Mouse (Mus musculus) cortical plate, adult 2 months (tissue): Measurements from ENCODE around the gene Schip1. TPM values are rescaled to one million over a fixed set of nuclear protein-coding genes. Genes with fewer than 3 reads are reported as not detected.
A peak's percentile ranks its signal among the peaks of the same experiment; 100 is the strongest.

Experiments used
- H3K27ac ChIP-seq: fragments of 200-500 bp; 2 replicates; pipeline ENCODE4 v1.5.1; 2012; ENCODE audit warnings: low read length, control low read depth, inconsistent platforms; ENCODE audit not compliant: insufficient read depth
- H3K4me1 ChIP-seq: fragments of 200-500 bp; 2 replicates; pipeline ENCODE4 v1.6.1; 2011; ENCODE audit warnings: low read length; ENCODE audit not compliant: control insufficient read depth, insufficient read depth
- H3K4me3 ChIP-seq: fragments of 200-500 bp; 2 replicates; pipeline ENCODE4 v1.5.1; 2011; ENCODE audit warnings: mild to moderate bottlenecking, low read length, control low read depth; ENCODE audit not compliant: insufficient read depth
- CTCF ChIP-seq: fragments of 200-500 bp; IDR thresholded peaks from 2 replicates; pipeline ENCODE4 v1.5.1; 2011; ENCODE audit warnings: mild to moderate bottlenecking, control low read depth, low read length; ENCODE audit not compliant: insufficient read depth; ENCODE audit errors: extremely low read depth
- POLR2A ChIP-seq: fragments of 200-500 bp; IDR thresholded peaks from 2 replicates; pipeline ENCODE4 v1.6.1; 2011; ENCODE audit warnings: mild to moderate bottlenecking, low read length, control low read depth; ENCODE audit not compliant: insufficient read depth; ENCODE audit errors: extremely low read depth
- polyA plus RNA-seq: library from polyadenylated mRNA; depleted of rRNA; stranded (reverse); fragments of >200 nt; gene quantifications from 2 replicates; pipeline ENCODE4 v1.2.3, GENCODE M21; 2012

The Schip1 gene
- polyA plus RNA-seq, 1 experiment, result 207 TPM

GRCm38 (mm10) chr3:68504838-68505237 lies 440.2 kb downstream of the Schip1 start:
- Histone ChIP-seq H3K27ac (no peak overlapping the region), H3K4me3 (no peak overlapping the region), H3K4me1 (peaks cover 2% of the 10 kb centered on the region)
- TF ChIP-seq POLR2A (no peak), CTCF (no peak)

GRCm38 (mm10) chr3:68506769-68507318 lies 442.2 kb downstream of the Schip1 start:
- TF ChIP-seq CTCF, result no peak
- TF ChIP-seq POLR2A, result no peak
- Histone ChIP-seq H3K4me1 (peaks cover 2% of the 10 kb centered on the region), H3K27ac (no peak overlapping the region), H3K4me3 (no peak overlapping the region)

GRCm38 (mm10) chr3:68508629-68509028 lies 444.0 kb downstream of the Schip1 start:
- Histone ChIP-seq H3K27ac (no peak overlapping the region), H3K4me3 (no peak overlapping the region), H3K4me1 (peaks cover 3% of the 10 kb centered on the region)
- no peak for TF ChIP-seq POLR2A
- no peak for TF ChIP-seq CTCF

- Histone ChIP-seq H3K4me1 (peaks cover 3% of the 10 kb centered on the region), H3K4me3 (no peak overlapping the region), H3K27ac (no peak overlapping the region)
- no peak for TF ChIP-seq CTCF
- no peak for TF ChIP-seq POLR2A
Observed at GRCm38 (mm10) chr3:68510872-68511271, 446.3 kb downstream of the Schip1 start.

- H3K27ac ChIP-seq, result no peak overlapping the region
- TF ChIP-seq CTCF, result no peak
- TF ChIP-seq POLR2A, result no peak
- H3K4me3 ChIP-seq, result no peak overlapping the region
- peaks cover 4% of the 10 kb centered on the region for H3K4me1 ChIP-seq
Observed at GRCm38 (mm10) chr3:68511744-68512143, 447.1 kb downstream of the Schip1 start.

GRCm38 (mm10) chr3:68512327-68512726 lies 447.7 kb downstream of the Schip1 start:
- Histone ChIP-seq H3K27ac (no peak overlapping the region), H3K4me1 (peaks cover 4% of the 10 kb centered on the region), H3K4me3 (no peak overlapping the region)
- TF ChIP-seq CTCF, result no peak
- TF ChIP-seq POLR2A, result no peak

GRCm38 (mm10) chr3:68513340-68514119 lies 448.9 kb downstream of the Schip1 start:
- no peak for TF ChIP-seq POLR2A
- Histone ChIP-seq H3K27ac (peak overlapping the region; percentile 71; the same call in 1 of the 2 replicates), H3K4me3 (no peak overlapping the region), H3K4me1 (peaks cover 3% of the 10 kb centered on the region)

GRCm38 (mm10) chr3:68514120-68514497 lies 449.5 kb downstream of the Schip1 start:
- peak overlapping the region; percentile 71; the same call in 1 of the 2 replicates for H3K27ac ChIP-seq
- H3K4me3 ChIP-seq, result no peak overlapping the region
- peaks cover 3% of the 10 kb centered on the region; the same call in 1 of the 2 replicates for H3K4me1 ChIP-seq
- TF ChIP-seq CTCF (no peak), POLR2A (no peak)

- H3K4me1 ChIP-seq, result peaks cover 3% of the 10 kb centered on the region; the same call in 1 of the 2 replicates
- no peak overlapping the region for H3K4me3 ChIP-seq
- no peak overlapping the region; the same call in 1 of the 2 replicates for H3K27ac ChIP-seq
- no peak for TF ChIP-seq POLR2A
- no peak for TF ChIP-seq CTCF
Observed at GRCm38 (mm10) chr3:68514717-68515116, 450.1 kb downstream of the Schip1 start.

GRCm38 (mm10) chr3:68516393-68517081 lies 451.9 kb downstream of the Schip1 start:
- Histone ChIP-seq H3K4me3 (no peak overlapping the region), H3K27ac (0 out of 2 replicates have a peak overlapping the region, but pooled peaks have one; percentile 46), H3K4me1 (peaks cover 3% of the 10 kb centered on the region; the same call in 1 of the 2 replicates)
- no peak for TF ChIP-seq POLR2A
- no peak for TF ChIP-seq CTCF
